Mouse (Mus musculus): ENCODE measurements around the gene Adarb2.
"Not testable (repeated sequence)": the region's sequence is repeated elsewhere in the genome, so short reads cannot be mapped to it uniquely, and the experiment has no call there.

Adarb2 gene

DNA sequence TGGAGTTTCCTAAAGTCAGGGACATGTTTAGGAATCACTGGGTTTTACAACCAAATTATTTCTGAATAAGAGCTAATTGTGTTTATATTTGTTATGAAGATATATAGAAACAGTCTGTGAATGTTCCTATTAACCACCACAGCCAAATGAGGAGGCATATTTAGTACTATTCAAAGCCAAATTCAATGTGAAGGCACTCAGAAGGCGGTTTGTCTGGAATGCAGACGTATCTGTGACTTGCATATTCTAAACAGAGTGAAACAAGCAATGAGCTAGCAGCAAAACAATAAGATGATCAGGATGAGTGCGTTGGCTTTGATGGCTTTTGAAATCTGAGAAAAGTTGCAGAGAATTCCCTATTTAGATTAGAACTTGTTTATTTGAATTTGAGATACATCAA is 387.8 kb downstream of the Adarb2 start:
- DNase-seq (ENCODE audit: low spot score): no peak

DNA sequence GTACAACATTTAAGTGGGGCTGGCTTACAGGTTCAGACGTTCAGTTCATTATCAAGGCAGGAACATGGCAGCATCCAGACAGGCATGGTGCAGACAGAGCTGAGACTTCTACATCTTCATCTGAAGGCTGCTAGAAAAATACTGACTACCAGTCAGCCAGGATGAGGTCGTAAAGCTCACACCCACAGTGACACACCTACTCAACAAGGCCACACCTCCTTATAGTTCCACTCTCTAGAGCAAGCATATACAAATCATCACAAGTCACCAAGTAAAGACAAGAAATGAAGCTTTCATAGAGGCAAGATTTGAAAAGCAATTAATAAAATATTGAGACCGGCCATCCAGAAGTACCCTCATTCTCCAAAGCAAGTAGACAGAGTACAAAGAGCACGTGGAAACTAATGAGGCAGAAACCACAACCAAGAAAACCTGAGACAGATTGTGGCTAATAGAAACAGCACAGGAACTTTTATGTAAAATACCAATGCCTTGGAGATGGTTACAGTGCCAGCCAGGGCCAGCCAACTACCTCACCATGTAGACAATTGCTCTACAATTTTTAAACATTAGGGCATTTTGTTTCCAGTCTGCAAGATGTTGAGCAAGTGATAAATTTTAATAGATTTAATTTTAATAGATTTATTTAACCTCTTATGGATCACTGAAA is 394.4 kb downstream of the Adarb2 start:
- no peak for DNase-seq (ENCODE audit: low spot score)

DNA sequence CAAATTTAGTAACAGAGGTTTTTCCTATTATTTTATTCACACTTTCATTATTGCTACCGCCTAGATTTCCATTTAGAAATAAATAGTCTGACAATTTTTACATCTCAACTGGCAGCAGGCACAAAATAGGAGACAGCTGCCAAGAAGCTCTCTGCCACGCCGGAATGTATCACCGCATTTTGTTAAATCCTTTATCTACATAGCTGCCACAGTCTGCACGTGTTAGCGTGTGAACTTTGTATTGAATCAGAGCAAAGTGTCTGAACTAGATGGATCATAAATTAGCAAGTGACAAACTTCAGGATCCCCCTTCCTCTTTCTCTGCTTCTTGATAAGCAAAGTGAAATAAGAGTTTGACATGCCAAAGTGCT is 395.0 kb downstream of the Adarb2 start:
- DNase-seq (ENCODE audit: low spot score): no peak

DNA sequence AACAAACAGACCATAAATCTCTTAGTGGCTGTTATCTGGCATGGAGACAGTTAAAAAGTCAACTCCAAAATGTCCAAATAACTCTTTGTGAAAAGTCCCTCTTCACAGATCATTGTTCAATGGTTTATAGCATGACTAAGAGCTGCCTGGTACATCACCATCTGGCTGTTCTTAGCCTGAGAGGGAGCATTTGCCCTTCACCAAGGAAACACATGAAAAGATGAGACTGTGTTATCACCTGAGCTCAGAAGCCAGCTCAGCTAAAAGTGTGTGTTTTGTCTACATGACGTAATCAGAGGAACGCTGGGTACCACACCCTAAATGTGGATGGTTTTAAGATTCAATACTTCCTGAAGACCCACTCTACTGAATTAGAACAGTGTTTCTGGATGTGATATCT is 403.0 kb downstream of the Adarb2 start:
- DNase-seq (ENCODE audit: low spot score): no peak

DNA sequence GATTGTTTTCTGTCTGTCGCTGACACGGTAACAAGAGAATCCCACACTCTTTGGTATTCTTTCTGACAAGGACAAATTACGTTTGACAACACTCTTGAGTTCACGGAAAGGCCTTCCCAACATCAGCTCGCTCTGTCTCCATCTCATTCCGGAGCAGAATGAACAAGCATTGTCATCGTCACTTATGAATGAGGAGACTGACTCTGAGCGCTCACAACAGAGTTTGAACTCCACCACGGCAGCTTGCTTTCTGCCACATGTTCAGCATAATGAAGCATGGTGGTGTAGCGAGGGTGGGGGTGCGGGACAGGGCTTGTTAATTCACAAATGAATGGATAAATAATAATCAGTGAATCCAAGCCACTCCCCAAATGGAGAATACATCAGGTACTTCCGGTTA is 405.4 kb downstream of the Adarb2 start:
- no peak for DNase-seq (ENCODE audit: low spot score)

DNA sequence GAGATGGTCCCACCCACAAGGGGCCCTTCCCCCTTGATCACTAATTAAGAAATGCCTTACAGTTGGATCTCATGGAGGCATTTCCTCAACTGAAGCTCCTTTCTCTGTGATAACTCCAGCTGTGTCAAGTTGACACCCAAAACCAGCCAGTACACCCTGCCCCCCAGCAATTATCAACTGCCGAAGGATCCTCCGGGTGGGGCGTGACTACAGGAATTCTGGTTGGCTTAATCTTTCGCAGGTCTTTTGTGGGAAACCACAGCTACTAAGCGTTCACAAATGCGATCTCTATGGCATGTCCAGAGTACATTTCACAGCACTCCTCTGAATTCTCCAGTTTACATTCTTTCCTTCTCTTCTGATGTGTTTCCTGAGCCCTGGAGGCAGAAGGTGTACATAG is 406.3 kb downstream of the Adarb2 start:
- DNase-seq (ENCODE audit: low spot score): not testable (repeated sequence)

DNA sequence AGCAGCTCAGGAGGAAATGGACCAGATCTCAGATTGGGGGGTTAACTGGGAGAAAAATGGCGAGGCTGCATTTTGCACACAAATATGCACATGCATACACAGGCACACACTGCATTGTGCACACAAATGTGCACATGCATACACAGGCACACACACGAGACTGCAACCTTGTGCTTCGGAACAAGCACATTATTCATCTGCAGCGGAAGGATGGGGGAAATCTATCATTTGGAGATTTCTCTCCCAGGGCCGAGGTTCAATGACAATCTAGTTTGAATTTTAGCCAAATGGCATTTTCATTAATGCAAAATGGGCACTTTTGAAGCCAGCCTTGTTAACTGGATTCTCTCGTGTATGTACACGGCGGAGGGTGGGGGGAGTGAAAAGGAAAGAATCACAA is 408.3 kb downstream of the Adarb2 start:
- no peak for DNase-seq (ENCODE audit: low spot score)

DNA sequence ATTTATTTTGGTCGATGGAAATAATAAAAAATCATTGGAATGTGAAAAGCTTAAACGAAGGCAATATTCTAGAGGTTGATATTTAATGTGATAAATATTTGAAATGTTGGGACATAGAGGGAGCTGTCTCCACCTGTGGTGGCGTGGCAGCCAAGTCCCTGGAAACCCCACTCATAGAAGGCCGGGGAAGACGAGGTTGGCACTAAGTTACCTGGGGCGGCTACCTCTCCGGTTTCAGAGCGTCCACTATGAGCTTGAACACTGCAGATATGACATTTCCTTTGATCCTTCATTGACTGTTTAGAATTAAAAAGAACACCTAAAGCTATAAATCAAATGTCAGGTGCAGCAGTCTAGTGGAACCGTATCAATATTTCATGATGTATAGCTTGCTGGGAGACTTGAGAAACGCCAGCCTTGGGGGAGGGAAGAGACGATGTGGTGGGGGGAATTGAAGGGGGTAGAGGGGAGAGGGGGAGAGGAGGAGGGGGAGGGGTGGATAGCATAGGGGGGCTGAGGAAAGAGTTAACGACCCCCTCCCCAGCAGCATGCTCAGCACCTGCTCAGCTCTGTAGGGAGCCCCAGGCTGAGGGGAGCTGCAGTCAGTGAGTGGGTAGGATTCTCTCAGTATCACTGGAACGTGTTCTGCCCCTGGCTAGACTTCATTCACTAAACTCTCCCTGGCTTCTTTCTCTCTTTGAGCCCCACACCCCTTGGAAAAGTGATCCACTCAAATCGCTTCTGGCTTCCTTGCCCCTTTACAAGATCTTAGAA is 410.1 kb downstream of the Adarb2 start:
- no peak for DNase-seq (ENCODE audit: low spot score)

DNA sequence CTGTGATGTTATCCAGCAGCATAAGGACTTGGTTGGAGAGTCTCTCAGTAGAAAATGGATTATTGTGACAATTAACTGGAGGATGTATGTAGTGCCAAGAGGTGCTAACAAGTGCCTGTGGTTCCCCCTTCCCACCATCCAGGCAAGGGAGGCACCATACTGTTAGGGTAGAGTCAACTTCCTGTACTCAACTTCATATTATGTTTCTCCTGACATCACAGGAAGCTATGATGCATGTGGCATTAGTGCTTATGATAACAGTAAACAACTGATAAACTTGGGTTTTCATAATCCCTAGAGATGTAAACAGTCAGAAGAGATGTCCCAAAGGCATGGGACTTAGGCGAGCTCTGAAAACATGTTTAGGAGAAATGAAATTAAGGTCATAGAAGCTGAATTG is 414.0 kb downstream of the Adarb2 start:
- no peak for DNase-seq (ENCODE audit: low spot score)

DNA sequence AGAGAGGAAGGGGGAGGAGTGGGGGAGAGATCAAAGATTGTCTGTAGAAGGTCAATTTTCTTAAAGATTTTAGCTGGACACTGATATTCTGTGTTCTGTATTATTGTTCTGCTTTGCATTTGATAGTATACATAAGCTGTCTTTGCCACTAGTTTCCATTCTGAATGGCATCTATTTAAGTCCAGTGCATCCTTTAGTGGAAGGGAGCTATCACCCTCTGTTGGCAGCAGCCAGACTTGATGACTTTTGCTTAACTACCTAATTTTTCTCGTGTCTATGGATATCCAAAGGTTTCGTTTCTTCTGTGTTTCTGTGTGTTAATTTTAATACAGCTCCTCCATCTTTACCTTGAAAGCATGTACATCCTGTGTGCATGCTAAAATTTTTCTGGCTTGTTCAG is 419.6 kb downstream of the Adarb2 start:
- no peak for DNase-seq (ENCODE audit: low spot score)

DNA sequence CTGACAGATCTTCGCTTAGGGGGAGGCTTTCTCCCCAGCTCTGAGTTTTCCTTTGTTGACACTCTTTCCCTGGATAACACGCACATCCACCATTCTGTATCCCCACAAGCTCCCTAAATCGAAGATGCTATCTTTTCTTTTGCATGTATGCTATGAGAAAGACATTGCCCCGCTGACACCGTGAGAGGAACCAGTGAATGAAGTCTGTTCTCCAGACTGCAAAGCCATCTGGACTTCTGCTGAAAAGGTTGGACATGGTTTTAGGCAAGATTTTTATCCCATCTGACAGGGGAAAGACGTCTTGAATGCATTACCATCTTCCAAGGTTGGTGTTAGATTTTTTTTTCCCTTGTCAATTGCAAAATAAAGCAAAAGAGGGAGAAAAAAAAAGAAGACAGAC is 426.9 kb downstream of the Adarb2 start:
- no peak for DNase-seq (ENCODE audit: low spot score)

DNA sequence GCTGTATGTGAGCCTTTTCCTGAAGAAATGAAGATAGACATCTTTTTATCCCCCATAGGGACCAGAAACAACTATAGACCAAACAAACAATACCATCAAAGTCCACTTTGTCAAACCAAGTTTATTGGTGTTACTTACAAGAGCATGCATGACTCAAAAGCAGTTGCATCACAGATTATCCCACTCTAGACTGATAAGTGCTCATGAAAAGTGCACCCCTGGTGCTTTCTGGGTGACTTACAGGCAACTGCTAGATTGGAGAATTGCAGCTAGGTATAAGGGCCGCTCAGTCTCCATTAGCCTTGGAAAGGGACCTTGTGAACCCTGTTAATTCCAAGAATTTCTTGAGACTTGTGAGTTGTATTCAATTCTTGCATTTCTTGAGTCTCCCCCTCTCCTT is 429.0 kb downstream of the Adarb2 start:
- no peak for DNase-seq (ENCODE audit: low spot score)

DNA sequence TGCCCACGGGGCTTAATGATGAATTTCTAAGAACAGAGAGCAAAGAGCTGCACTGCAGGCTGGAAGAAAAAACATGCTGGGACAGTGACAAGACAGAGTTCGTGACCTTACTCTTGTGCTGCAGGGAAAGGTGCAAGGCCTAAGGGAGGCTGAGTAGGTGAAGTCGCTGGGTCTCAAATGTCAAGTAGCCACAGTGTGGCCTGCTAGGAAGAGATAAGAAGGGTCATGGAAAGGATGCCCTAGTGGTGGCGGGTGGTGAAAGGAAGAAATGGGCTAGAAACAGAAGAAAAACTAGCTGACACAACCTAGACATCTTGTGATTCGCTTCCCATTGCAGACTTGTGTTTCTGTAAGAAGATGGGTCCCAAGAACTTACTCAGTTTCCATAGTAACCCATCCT is 429.4 kb downstream of the Adarb2 start:
- no peak for DNase-seq (ENCODE audit: low spot score)

DNA sequence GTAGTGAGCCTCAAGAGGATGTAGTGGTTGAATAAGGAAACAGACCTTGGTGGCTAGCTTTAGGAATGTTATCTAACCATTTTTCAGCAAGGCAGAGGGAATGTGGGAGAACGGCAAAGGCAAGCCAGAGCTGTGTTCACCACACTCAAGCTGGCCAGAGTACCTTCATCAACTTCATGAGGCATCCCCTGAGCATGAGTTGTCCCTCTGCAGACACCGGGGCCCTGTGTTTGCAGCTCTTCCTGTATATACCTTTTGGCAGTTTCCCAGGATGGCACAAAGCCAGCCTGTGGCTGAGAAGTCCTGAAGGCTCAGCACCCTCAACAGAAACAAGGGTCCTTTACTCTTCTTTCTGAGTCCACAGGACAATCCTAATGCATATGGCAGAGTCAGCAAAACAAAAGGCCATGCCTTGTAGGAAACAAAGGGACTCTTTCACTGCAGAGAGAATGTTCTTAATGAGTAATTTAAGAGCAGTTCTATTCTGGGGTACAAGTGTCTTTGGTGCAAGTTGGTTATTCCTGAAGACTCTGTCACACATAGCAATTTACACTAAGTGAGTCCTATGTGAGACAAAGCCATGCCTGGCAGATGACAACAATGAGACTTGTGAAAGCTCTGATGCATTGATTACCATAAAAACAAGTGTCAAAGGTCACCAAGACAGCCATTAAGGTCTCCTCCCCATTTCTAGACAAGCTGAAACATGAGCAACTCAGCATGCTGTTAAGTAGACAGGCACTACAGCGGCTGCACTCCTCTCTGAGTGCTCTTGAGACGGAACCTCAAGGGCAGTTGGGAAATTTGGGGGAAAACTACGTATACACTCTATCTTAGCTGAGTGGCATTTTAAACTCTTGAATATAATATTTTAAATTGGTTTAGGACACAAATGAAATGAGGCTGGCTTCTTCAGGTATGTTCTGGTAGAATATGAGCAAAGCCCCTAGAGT is 431.0 kb downstream of the Adarb2 start:
- DNase-seq (ENCODE audit: low spot score): no peak

DNA sequence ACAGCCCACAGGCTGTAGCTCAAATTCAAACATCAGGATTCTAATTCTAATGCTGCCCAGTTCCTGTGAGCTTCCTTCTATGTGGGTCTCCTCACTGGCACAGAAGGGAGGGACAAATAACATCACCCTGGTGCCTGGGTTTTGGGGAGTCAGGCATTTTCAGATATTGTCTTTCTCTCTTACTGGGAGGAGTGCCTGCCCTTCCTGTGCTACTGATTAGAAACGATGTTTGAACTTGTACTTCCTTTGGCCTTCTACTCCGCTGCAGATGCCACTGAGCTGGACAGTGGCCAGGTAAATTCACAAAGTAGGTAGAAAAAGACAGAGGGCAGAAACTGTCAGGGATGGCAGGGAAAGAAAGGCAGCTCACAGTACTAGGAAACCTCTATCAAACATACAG is 439.4 kb downstream of the Adarb2 start:
- no peak for DNase-seq (ENCODE audit: low spot score)

DNA sequence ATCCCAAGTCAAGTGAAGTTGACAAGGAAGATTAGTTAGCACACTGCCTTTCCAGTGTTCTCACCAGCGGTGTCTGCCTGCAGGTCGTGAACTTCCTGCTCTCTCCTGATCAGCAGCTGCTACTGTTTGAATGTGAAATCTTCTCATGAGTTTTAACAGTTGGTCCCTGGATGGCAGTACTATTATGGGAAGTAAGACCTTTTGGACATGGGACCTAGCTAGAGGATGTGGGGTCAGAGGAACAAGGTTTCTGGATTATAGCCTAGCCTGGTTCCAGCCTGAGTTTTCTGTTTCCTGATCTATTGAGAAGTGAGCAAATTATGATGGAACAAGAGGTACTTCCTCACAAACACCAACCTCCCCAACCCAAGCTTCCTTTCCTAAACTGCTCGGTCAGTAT is 441.3 kb downstream of the Adarb2 start:
- no peak for DNase-seq (ENCODE audit: low spot score)

DNA sequence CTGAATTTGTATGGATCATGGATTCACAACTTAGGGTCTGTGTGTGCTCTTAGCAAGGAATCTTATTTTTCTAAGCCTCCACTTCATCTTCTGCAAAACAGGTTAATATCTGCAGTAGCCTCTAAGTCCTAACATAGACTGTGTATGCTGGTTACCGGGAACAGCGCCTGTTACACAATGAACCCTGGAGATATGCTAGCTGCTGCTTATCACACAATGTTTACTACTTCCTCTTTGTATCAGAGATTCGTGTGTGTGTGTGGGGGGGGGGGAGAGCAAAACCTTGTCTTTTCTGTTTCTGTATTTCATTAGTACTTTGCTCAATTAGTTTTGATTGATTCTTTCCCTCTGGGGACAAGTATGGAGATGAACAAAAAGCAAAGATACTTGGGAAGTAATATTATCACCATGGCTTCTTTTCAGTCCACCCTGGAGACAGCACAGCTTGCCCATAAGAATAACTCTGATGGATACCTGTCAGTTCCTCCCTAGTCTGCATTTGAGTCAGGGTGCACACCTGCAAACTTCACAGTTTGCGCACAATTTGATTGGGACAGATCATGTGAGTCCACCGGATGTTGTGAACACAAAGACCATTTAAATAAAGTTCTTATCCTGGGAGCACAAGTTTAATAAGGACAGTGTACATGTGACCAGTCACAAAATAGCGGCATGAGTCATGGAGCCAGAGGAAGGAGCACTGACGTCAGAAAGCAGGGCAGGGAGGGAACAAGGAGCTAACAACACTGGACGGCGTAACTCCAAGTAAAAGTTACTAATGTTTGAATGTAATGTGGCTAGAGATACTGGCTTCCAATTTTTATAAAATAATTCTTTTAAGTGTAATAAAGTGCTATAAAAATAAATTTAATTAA is 442.4 kb downstream of the Adarb2 start:
- DNase-seq (ENCODE audit: low spot score): no peak

DNA sequence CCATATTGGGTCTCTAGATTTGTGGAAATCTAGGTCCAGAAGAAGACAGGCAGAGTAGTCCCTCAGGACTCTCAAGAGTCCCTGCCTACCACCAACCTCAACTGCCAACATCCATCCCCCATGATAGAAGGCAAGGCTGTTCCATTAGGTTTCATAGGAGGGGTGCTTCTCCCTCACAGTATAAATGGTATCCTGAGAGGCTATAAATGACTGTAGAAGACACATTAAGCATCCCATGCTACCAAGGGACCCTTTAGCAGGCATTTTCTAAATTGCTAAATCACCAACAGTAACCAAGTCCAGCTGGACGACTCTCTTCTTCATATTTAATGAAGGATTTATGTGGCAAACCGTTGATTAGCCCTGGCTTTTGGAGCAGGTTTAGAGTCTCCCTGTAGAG is 446.6 kb downstream of the Adarb2 start:
- no peak for DNase-seq (ENCODE audit: low spot score)

DNA sequence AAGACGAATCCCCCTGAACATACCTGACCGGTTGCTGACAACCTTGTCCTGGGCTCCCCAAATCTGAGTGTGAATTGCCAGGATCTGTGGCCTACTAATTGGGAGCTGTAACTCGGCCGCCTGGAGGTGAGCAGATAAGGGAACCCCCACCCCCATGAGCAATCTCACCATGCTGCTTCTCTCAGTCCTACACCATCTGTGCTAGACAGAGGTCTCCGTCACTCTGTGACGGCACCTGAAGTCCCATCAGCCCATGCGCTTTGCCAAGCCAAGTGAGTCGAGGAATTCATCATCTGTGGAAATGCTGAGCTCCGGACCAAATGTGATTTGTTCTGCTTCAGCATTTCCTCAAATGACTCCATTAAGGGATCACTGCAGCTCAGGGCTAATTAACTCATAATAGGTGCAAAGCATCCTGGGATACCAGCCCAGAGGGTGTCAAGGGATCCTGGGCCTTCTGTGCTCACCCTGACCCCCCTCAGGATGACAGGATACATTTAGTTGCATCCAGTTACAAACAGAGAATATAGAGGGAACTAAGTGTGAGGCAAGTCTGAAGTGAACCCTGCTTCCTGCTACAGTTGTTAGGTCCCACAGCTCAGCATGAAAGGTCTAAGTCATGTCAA is 462.1 kb downstream of the Adarb2 start:
- DNase-seq (ENCODE audit: low spot score): no peak

DNA sequence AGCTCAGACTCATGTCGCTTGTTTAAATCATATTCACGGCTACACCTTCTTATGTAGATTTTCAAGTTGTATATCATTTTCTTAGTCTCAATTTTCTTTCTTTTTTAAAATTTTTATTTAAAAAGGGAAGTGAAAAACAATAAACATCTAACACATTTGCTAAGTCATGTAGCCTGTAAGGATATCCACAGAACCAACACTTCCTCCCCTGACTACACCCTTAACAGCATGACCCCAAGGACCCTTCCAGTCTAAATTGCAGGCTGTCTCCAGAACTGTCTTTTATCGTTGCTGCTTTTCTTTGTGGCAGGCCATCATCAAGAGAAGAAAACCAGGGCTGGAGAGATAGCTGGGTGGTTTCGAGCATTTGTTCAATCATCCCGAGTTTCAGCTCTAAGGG is 474.5 kb downstream of the Adarb2 start:
- no peak for DNase-seq (ENCODE audit: low spot score)

DNA sequence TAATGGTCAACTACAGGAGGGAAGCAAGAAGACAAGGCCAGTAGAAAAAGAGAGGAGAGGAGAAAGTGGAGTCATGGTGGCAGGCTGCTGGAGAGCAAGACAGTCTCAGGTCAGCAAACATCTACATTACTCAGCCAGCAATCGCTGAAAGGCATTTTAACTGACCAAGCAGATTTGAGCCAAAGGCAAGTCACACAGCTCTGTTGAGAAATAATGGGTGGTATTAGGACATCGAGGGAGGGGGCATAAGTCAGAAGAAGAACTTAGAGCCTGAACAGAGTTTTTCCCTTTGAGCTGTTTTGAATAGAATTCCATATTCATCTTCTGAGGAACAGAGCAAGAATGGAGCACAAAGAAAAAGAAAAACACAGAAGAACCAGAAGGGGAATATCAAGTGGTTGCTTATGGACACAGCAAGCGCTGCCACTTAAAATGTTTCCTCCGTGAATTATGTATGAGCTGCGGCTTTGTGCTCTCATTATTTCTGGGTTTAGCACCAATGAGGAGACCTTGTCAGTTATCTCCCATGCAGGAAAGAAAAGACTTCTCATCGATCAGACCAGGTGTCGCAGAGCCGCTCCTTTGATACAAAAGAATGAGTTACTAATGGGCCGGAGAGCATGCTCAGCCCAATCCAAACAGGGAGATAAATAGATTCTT is 477.9 kb downstream of the Adarb2 start:
- DNase-seq (ENCODE audit: low spot score): no peak

All from ovary, postnatal 14 days (tissue).